Mouse (Mus musculus): Measurements from ENCODE around the gene Krtap5-3. TPM values are rescaled to one million over a fixed set of nuclear protein-coding genes. Genes with fewer than 3 reads are reported as not detected.
"Not testable (repeated sequence)": the region's sequence is repeated elsewhere in the genome, so short reads cannot be mapped to it uniquely, and the experiment has no call there.

The Krtap5-3 gene
- polyA plus RNA-seq (2015; fragmentation: Nextera tagmentation; extraction: Ambion mirVana), result not detected in 2 replicates

GRCm38 (mm10) chr7:142201064-142201463, at the start of gene Krtap5-3:
Krtap5-3 (plus strand) TSS chr7:142201364.
- H3K4me3 ChIP-seq (replicated peaks; ENCODE audit: low read length), result no peak within 1 kb of the TSS
- 79% methylated on average over 1 of the region's 1 CpGs for WGBS
- no peak within 1 kb of the TSS for H3K27ac ChIP-seq (ENCODE audit: low read length)
- H3K4me1 ChIP-seq (replicated peaks; ENCODE audit: control insufficient read depth, insufficient read depth, low read length), result no peaks in the 10 kb centered on the region
- no peak within 1 kb of the TSS for H3K9ac ChIP-seq (replicated peaks; ENCODE audit: low read depth, low read length)
- H3K36me3 ChIP-seq (ENCODE audit: control insufficient read depth, insufficient read depth), result no peaks in the 10 kb centered on the region
- H3K27me3 ChIP-seq (replicated peaks; ENCODE audit: control insufficient read depth, insufficient read depth, low read length), result 0 out of 2 replicates have a peak, but pooled peaks cover 2% of the 10 kb centered on the region
- no peaks in the 10 kb centered on the region for H3K9me3 ChIP-seq (ENCODE audit: control insufficient read depth, low read length)
- ATAC-seq, result no peak
- H3K4me2 ChIP-seq (ENCODE audit: low read length), result no peak within 1 kb of the TSS

GRCm38 (mm10) chr7:142152191-142152590, 49.0 kb upstream of the Krtap5-3 start:
- ATAC-seq, result no peak
- H3K9me3 ChIP-seq (ENCODE audit: control insufficient read depth, low read length), result no peaks in the 10 kb centered on the region
- 88% methylated on average over 4 of the region's 4 CpGs for WGBS
- H3K4me1 ChIP-seq (replicated peaks; ENCODE audit: control insufficient read depth, insufficient read depth, low read length), result no peaks in the 10 kb centered on the region
- H3K36me3 ChIP-seq (ENCODE audit: control insufficient read depth, insufficient read depth), result no peaks in the 10 kb centered on the region
- no peak overlapping the region for H3K9ac ChIP-seq (replicated peaks; ENCODE audit: low read depth, low read length)
- no peaks in the 10 kb centered on the region for H3K27me3 ChIP-seq (replicated peaks; ENCODE audit: control insufficient read depth, insufficient read depth, low read length)
- H3K4me2 ChIP-seq (ENCODE audit: low read length), result no peak overlapping the region
- H3K4me3 ChIP-seq (replicated peaks; ENCODE audit: low read length), result no peak overlapping the region
- no peak overlapping the region for H3K27ac ChIP-seq (ENCODE audit: low read length)

GRCm38 (mm10) chr7:142155308-142155707, 45.9 kb upstream of the Krtap5-3 start:
- Histone ChIP-seq H3K4me3 (replicated peaks; ENCODE audit: low read length) (no peak overlapping the region), H3K36me3 (ENCODE audit: control insufficient read depth, insufficient read depth) (no peaks in the 10 kb centered on the region), H3K27me3 (replicated peaks; ENCODE audit: control insufficient read depth, insufficient read depth, low read length) (no peaks in the 10 kb centered on the region), H3K4me2 (ENCODE audit: low read length) (no peak overlapping the region), H3K4me1 (replicated peaks; ENCODE audit: control insufficient read depth, insufficient read depth, low read length) (no peaks in the 10 kb centered on the region), H3K9ac (replicated peaks; ENCODE audit: low read depth, low read length) (no peak overlapping the region), H3K9me3 (ENCODE audit: control insufficient read depth, low read length) (no peaks in the 10 kb centered on the region), H3K27ac (ENCODE audit: low read length) (no peak overlapping the region)
- no peak for ATAC-seq
- 36% methylated on average over 1 of the region's 1 CpGs for WGBS

GRCm38 (mm10) chr7:142157013-142157412, 44.2 kb upstream of the Krtap5-3 start, which contains the start of gene Gm29735:
Gm29735 (minus strand) TSS chr7:142157113.
- H3K27ac ChIP-seq (ENCODE audit: low read length); H3K27me3 ChIP-seq (replicated peaks; ENCODE audit: control insufficient read depth, insufficient read depth, low read length); H3K9me3 ChIP-seq (ENCODE audit: control insufficient read depth, low read length); ATAC-seq; H3K4me3 ChIP-seq (replicated peaks; ENCODE audit: low read length); H3K36me3 ChIP-seq (ENCODE audit: control insufficient read depth, insufficient read depth); H3K4me1 ChIP-seq (replicated peaks; ENCODE audit: control insufficient read depth, insufficient read depth, low read length); H3K4me2 ChIP-seq (ENCODE audit: low read length); H3K9ac ChIP-seq (replicated peaks; ENCODE audit: low read depth, low read length): not testable (repeated sequence)
- WGBS, result 58% methylated on average over 2 of the region's 2 CpGs

GRCm38 (mm10) chr7:142159366-142159765, 41.8 kb upstream of the Krtap5-3 start:
- H3K4me3 ChIP-seq (replicated peaks; ENCODE audit: low read length), result no peak overlapping the region
- WGBS, result 95% methylated on average over 3 of the region's 3 CpGs

GRCm38 (mm10) chr7:142165639-142166038, 35.5 kb upstream of the Krtap5-3 start, which contains the start of gene Gm4553:
Gm4553 (minus strand) TSS chr7:142165739.
- H3K4me2 ChIP-seq (ENCODE audit: low read length); H3K27ac ChIP-seq (ENCODE audit: low read length); ATAC-seq; H3K36me3 ChIP-seq (ENCODE audit: control insufficient read depth, insufficient read depth); H3K27me3 ChIP-seq (replicated peaks; ENCODE audit: control insufficient read depth, insufficient read depth, low read length); H3K9ac ChIP-seq (replicated peaks; ENCODE audit: low read depth, low read length); H3K9me3 ChIP-seq (ENCODE audit: control insufficient read depth, low read length); H3K4me1 ChIP-seq (replicated peaks; ENCODE audit: control insufficient read depth, insufficient read depth, low read length); H3K4me3 ChIP-seq (replicated peaks; ENCODE audit: low read length): not testable (repeated sequence)

More at GRCm38 (mm10) chr7:142159366-142159765, 41.8 kb upstream of the Krtap5-3 start:
- Histone ChIP-seq H3K27ac (ENCODE audit: low read length) (no peak overlapping the region), H3K27me3 (replicated peaks; ENCODE audit: control insufficient read depth, insufficient read depth, low read length) (no peaks in the 10 kb centered on the region), H3K4me2 (ENCODE audit: low read length) (no peak overlapping the region), H3K9ac (replicated peaks; ENCODE audit: low read depth, low read length) (no peak overlapping the region), H3K9me3 (ENCODE audit: control insufficient read depth, low read length) (no peaks in the 10 kb centered on the region), H3K36me3 (ENCODE audit: control insufficient read depth, insufficient read depth) (no peaks in the 10 kb centered on the region), H3K4me1 (replicated peaks; ENCODE audit: control insufficient read depth, insufficient read depth, low read length) (no peaks in the 10 kb centered on the region)
- ATAC-seq, result no peak

- Histone ChIP-seq H3K36me3 (ENCODE audit: control insufficient read depth, insufficient read depth) (no peaks in the 10 kb centered on the region), H3K27me3 (replicated peaks; ENCODE audit: control insufficient read depth, insufficient read depth, low read length) (no peaks in the 10 kb centered on the region), H3K27ac (ENCODE audit: low read length) (no peak overlapping the region), H3K9me3 (ENCODE audit: control insufficient read depth, low read length) (no peaks in the 10 kb centered on the region), H3K4me1 (replicated peaks; ENCODE audit: control insufficient read depth, insufficient read depth, low read length) (no peaks in the 10 kb centered on the region), H3K4me2 (ENCODE audit: low read length) (no peak overlapping the region), H3K9ac (replicated peaks; ENCODE audit: low read depth, low read length) (no peak overlapping the region), H3K4me3 (replicated peaks; ENCODE audit: low read length) (no peak overlapping the region)
- 51% methylated on average over 3 of the region's 3 CpGs for WGBS
- ATAC-seq, result no peak
These were observed 31.3 kb upstream of the Krtap5-3 start for GRCm38 (mm10) chr7:142169836-142170235.

GRCm38 (mm10) chr7:142175905-142176304, 25.3 kb upstream of the Krtap5-3 start, which contains the start of gene Krtap5-2:
Krtap5-2 (minus strand) TSS chr7:142176005.
- not testable (repeated sequence) for ATAC-seq; H3K27ac ChIP-seq (ENCODE audit: low read length); H3K9ac ChIP-seq (replicated peaks; ENCODE audit: low read depth, low read length); H3K4me3 ChIP-seq (replicated peaks; ENCODE audit: low read length); H3K9me3 ChIP-seq (ENCODE audit: control insufficient read depth, low read length); H3K4me2 ChIP-seq (ENCODE audit: low read length); H3K36me3 ChIP-seq (ENCODE audit: control insufficient read depth, insufficient read depth); H3K27me3 ChIP-seq (replicated peaks; ENCODE audit: control insufficient read depth, insufficient read depth, low read length); H3K4me1 ChIP-seq (replicated peaks; ENCODE audit: control insufficient read depth, insufficient read depth, low read length)

- H3K4me3 ChIP-seq (replicated peaks; ENCODE audit: low read length), result no peak overlapping the region
- H3K4me1 ChIP-seq (replicated peaks; ENCODE audit: control insufficient read depth, insufficient read depth, low read length), result no peaks in the 10 kb centered on the region
- 79% methylated on average over 1 of the region's 1 CpGs for WGBS
- H3K27ac ChIP-seq (ENCODE audit: low read length), result no peak overlapping the region
- H3K27me3 ChIP-seq (replicated peaks; ENCODE audit: control insufficient read depth, insufficient read depth, low read length), result no peaks in the 10 kb centered on the region
- H3K4me2 ChIP-seq (ENCODE audit: low read length), result no peak overlapping the region
- ATAC-seq, result no peak
- no peak overlapping the region for H3K9ac ChIP-seq (replicated peaks; ENCODE audit: low read depth, low read length)
- H3K36me3 ChIP-seq (ENCODE audit: control insufficient read depth, insufficient read depth), result no peaks in the 10 kb centered on the region
- H3K9me3 ChIP-seq (ENCODE audit: control insufficient read depth, low read length), result no peaks in the 10 kb centered on the region
These were observed 22.5 kb upstream of the Krtap5-3 start for GRCm38 (mm10) chr7:142178685-142179084.

GRCm38 (mm10) chr7:142181021-142181420, 20.1 kb upstream of the Krtap5-3 start:
- no peak overlapping the region for H3K4me2 ChIP-seq (ENCODE audit: low read length)
- no peaks in the 10 kb centered on the region for H3K4me1 ChIP-seq (replicated peaks; ENCODE audit: control insufficient read depth, insufficient read depth, low read length)
- H3K9ac ChIP-seq (replicated peaks; ENCODE audit: low read depth, low read length), result no peak overlapping the region
- no peaks in the 10 kb centered on the region for H3K27me3 ChIP-seq (replicated peaks; ENCODE audit: control insufficient read depth, insufficient read depth, low read length)
- ATAC-seq, result no peak
- H3K36me3 ChIP-seq (ENCODE audit: control insufficient read depth, insufficient read depth), result no peaks in the 10 kb centered on the region
- H3K9me3 ChIP-seq (ENCODE audit: control insufficient read depth, low read length), result no peaks in the 10 kb centered on the region
- no peak overlapping the region for H3K27ac ChIP-seq (ENCODE audit: low read length)
- no peak overlapping the region for H3K4me3 ChIP-seq (replicated peaks; ENCODE audit: low read length)
- 47% methylated on average over 1 of the region's 1 CpGs for WGBS

All from forebrain, embryonic 16.5 days (tissue).